Mouse (Mus musculus) cerebellum, adult 8-10 months (tissue): ENCODE measurements at regions not wholly inside any gene's neighbourhood (a gene's known extent, or its start where the extent isn't known, plus 50 kb on each side); places are given as distances from the start of the nearest gene placed in this dataset.

Experiments used
- DNase-seq: peaks from one replicate; pipeline ENCODE4 v3.0.0; 2022

DNA sequence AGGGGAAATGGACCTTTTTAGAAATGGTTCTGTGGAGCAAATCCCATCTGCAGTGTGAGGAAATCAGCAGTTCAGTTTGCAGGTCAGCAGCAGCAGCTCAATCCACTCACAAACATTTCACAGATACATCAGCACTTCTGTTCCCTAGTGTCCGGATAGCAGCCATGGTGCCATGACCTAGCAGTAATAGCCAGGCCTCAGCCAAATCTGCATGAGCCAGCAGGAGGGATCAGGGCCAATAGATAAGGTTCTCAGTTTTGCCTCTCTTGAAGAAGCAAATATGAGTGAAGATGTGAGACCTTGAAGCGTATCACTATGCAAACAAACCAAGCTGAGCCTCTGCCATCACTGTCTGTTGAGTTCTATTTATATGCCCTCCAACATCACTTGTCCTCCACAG lies 380.7 kb upstream of the Chrm3 start:
- no peak for DNase-seq

DNA sequence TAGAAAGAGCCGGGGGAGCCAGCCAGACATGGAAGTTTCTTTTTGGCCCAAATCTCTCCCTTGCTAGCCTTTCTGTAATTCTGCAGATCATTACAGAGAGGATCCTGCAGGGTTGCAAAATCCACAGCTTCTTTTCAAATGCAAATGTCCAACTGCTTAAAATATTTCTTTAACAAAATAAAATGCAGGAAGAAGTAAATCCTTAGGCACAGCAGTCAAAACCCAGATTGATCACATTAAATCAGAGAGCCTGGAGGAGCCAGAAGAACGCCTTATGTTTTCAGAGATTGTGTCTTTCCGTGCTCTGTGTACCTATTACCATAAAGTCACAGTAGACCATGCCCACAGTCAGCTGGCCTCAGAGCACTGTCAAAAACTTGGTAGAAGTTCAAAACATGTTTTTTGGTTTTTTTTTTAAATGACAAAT lies 365.1 kb upstream of the Chrm3 start:
- no peak for DNase-seq

DNA sequence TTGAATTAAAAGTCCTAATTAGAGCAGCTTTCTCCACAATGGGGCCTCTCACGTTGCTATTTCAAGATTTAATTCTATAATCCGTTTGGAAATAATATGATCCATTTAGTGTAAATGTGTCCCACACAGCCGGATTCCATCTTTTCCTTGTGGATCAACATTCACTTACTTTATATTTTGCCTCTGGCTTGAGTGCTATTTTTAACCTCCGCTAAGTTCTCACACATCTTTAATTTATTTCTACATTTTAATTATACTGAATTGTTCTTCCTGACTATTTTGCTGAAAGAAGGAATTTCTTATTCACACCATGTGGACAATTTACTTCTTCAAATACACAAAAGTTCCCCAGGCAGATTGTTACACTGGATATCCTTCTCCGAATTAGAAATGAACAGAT lies 364.7 kb upstream of the Chrm3 start:
- DNase-seq = no peak

DNA sequence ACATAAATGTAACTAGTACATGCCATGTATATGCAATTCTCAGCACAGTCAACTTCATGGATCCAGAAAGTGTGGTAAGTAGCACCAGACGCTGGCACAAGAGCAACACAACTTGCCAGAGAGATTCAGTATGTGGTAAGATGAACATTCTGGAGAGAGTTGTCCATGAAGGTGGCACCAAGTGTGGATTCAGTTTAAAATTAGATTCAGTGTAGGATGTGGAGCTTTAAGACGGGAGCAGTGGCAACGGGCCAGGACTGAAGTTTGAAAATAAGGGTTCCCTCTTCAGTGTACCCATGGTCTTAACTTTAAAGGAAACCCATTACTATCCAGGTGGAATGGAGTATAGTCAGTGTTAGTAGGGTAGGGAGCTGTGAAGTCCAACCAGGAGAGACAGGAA lies 360.0 kb upstream of the Chrm3 start:
- DNase-seq = no peak

DNA sequence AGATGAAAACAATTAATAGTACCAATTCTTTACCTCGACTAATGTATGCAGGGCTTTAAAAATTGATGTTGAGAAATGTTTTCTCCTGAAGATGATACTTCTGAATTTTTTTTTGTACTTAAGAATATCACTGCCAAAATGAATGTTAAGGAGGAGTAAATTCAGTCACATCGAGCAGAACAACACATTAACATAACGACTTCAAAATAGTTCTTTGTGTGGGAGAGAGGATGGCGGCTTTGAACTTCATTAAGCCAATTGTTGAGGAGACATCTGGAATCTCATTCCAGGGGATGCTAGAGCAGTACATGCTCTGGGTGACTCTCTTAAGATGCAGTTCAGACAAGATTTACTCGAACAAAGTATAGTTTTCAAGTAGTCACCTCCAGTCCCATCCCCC lies 350.8 kb upstream of the Chrm3 start:
- no peak for DNase-seq

DNA sequence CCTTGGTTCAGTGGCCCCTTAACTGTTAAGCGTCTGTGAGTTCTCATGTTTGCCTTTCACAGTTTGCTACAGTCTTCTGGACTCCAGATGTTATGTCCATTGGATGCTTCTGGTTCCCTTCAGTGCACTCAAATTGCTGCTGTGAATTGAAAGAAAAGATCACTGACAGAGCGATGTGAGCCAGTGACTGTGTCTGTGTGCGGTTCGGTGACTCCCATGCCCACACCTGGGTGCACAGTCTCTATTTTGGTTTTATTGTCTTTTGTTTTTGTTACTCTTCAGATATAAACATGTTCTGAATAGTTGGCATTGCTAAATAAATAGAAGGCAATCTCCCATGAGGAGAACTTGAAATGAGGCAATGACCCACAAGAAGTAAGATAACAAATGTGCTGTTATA lies 350.3 kb upstream of the Chrm3 start:
- no peak for DNase-seq

DNA sequence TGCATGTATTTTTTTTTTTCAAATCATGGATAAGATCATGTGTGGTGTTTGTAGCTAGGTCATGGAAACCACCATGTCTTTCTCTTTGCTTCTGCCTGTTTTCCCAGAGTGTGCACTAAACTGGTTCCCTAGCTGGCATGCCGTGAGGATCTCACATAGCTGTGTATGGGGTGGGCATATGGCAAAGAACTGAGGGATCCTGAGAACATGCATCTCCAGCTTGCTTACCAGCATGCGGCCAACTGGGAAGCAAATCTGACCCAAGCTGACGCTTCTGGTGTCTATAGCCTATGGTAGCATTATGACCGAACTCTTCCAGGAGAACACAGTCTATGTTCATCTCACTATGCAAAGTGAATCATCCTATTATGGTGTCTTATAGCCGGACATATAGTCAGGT lies 336.5 kb upstream of the Chrm3 start:
- no peak for DNase-seq

DNA sequence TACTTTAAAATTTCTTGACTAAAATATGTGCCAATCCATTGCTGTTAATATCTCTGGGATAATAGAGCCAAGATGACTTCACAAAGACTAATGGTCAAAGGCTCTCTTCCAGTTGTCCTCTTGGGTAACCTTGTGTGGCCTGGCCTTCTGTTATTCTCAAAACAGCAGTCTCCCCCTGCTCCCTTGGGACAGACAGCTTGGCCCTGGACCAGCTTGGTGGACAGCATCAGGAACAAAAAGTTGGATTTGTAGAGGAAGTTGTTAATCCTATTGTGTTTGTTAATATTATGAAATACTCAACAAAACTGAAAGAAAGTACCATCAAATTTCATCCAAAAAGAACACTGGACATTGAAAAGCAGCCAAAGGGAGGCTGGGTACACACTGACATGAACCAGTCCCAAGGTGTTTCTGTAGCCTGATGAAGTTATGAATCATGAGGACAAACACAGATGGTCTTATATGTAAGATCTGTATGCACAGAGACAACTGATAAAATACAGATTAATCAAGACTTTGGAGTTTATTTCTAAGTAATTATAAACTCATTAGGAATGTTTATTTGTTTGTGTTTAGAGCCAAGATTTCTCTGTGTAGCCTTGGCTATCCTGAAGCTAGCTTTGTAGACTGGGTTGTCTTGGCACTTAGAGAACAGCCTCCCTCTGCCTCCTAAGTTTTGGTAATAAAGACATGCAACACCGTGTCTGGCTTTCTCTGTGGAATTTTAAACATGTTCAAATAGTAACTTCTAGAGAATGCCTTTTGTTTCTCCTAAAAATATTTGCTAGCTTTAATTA lies 335.7 kb upstream of the Chrm3 start:
- DNase-seq = no peak

DNA sequence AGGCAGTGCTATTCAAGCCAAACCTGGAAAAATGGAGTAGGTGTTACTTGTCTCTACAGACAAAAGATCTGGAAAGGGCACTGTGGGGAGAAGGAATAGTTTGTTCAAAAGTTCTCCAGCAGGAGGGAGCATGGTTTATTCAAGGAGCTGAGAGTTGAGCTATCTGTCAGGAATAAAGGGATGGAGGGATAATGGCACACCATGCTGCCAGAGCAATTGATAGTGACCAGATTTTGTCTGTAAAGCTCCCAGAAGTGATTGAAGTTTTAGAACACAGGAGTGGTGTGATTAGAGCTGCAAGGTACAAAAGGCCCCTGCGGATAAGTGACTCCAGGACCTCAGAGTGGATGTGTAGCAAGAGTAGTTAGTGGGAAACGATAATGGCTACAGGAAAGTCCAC lies 330.7 kb upstream of the Chrm3 start:
- DNase-seq = no peak

DNA sequence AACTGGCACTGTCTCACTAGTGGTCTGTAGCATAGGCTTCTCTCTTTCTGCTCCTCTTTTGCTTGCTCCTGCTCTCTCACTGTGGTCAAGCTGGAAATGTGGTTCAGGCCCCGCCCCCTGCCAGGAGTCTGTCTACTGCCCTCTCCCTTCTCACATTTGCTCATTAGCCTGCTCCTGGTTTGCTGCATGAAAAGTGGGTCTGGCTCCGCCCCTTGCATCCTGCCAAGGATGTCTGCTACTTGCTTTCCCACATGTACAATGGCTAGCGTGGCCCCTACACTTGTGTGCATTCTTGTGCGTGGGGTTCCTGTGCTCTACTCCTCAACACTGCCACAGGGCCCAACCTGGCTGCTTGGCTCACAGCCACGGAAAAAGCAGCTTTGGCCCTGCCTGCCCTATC lies 326.7 kb upstream of the Chrm3 start:
- DNase-seq = no peak

DNA sequence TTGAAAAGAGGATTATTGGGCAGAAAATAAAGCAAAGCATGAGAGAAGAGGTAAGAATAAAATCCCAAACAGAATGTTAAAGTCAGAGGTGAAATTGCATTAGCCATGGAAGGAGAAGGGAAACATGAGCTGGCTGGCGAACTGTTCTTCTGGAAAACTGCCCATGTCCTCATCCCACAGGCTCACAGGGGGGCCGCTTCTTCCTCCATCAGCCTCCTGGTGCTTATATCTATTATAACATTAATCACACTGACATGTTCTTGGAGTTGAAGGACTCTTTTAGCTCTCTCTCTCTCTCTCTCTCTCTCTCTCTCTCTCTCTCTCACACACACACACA lies 293.4 kb upstream of the Chrm3 start:
- DNase-seq = peak; percentile 10

DNA sequence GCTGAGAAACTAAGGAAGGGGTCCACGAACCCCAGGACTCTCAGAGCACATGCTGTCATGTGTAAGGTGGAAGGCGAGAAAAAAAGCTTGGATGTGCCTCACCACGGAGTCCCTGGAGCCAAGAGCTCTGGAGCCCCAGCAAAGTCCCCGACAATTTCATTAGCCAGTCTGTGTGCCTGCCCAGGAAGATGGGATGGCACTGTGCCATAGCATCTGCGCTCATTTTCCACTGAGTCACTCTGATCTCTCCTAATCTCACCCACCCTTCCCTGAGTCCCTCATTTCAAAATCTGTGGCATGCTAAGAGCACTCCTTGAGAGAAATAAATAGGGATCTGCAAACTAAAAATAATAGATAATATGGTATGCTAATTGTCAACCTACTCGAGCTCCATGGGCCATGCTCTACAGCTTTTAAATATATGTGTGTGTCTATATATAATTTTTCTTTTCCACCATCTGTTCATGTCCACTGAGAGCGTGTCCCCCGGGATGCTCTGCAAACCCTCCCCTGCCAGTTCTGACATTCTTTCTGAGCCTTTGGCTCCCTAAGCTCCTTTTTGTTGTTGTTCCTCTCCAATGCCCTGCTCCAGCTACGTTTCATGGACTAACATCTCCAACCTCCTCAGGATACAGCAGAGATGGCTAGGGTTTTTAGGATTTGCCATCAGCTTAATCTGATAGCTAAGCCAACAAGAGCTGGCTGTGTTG lies 292.9 kb upstream of the Chrm3 start:
- peak; percentile 48 for DNase-seq

DNA sequence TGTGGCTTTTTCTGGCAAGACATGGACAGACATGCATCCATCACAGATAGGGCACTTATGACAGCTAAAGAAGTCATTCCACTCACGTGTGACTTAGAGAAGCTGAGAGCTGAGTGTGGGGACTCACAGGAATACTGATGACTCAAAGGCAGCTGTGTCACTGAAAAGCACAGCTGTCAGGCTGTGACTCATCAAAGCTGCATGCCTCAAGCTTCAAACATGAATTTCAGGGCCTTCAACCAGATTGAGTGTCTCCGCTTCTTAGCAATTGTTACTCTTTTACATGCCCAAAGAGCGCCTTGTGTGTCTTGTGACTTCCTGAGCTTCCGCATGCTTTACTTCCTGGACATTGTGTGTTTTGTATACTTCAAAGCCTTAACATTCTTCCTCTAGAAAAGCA lies 276.2 kb upstream of the Chrm3 start:
- DNase-seq = no peak

DNA sequence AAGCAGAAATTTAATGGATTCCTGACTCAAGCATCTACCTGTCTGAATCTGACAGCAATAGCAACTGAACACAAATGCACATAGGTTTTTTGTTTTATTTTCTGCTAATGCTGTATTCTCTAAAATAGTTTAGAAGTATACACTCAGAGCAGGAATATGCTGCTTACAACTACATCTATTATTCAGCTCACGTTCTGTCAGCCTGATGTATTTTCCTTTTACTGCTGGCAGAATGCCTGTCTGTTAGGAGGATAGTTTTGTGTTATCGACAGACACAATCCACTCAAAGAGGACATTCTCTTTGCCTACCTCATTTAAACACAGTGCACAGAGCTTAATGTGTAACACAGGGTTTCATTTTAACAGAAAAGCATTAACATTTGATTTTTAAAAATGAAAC lies 269.8 kb upstream of the Chrm3 start:
- no peak for DNase-seq

DNA sequence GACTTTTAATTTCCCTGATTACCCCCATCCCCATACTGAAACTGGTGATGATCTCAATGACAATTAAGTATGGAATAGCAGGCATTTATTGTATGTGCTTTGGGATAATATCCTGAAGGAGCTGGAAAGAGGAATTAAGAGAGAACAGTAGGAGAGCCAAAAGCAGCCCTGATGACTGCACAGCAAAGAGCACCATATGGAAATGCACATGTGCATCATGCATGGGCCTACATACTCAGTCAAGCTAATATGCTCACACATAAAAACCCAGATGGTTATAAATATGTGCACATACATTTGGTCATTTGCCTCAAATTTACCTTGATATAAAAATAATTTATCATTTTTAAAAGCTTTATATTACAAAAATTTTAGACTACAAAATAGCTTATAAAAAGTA lies 259.0 kb upstream of the Chrm3 start:
- no peak for DNase-seq

DNA sequence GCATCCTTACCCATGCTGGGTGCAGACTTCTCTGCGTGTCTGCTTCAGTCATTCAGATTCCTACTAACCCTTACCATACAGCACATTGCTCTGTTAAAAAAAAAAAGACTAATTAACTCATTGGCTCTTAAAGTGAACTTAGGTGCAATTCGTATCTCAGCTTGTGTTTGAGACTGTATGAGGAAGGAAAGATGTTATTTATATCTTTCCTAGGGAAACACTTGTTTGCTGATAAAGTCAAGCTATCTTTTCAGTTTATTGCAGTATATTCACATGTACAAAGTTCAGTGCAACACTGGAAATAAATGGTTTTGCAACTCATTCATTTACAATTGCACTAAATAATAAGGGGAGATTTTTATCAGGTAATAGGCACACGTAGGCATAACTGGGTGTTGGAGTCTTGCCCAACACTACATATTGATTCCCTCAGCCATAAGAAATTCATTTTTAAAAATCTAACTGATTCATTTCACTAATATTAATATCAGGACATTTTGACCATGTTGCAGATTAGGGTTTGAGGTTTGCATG lies 257.8 kb upstream of the Chrm3 start:
- DNase-seq = no peak

DNA sequence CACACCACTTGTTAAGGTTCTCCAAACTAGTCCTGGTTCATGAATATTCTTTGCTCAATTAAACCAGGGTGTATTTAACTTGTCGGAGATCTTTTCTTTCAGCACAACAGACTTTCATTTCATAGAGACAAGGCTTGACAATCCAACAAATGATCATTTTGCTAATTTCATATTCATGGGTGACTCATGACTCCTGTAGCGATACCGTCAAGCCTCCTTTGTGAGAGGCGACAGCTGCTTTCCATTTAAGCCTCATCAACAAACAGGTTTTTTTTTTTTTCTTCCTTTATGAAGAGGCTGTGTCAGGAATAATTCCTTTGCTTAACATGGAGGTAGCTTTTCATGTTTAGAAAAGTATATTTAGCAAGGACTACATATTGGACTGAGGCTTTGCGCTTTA lies 214.3 kb upstream of the Chrm3 start:
- DNase-seq = no peak

DNA sequence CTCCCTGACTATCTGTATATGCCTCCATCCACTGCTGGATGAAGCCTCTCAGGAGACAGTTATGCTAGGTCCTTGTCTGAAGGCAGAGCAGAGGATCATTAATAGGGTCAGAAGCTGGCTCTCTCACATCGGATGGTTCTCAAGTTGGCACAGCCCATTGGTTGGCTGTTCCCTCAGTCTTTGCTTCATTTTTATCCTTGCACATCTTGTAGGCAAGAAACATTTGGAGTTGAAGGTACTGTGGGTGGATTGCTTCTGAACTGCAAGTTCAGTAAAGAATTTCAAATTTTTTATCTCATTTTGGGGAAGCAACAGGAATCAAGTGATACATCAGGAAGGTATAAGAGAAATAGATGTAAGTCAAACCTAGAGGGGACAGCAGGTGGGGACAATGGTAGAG lies 206.2 kb upstream of the Chrm3 start:
- no peak for DNase-seq

DNA sequence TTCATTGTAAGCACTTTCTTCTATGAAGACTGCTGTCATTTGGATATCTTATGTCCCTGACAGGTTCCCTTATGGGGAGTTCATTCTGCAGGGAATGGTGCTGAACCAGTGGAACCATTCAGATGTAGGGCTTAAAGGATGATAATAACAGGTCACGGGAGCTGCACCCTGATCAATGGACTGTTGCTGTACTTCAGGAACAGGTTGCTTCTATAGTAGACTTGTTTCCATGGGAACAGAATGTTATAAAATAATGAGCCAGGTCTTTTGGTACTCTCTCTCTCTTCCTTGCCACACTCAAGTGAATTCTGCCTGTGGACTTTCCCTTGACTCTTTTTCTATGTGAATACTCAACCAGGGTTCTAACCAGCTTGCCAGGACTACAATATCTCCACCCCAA lies 196.9 kb upstream of the Chrm3 start:
- no peak for DNase-seq

DNA sequence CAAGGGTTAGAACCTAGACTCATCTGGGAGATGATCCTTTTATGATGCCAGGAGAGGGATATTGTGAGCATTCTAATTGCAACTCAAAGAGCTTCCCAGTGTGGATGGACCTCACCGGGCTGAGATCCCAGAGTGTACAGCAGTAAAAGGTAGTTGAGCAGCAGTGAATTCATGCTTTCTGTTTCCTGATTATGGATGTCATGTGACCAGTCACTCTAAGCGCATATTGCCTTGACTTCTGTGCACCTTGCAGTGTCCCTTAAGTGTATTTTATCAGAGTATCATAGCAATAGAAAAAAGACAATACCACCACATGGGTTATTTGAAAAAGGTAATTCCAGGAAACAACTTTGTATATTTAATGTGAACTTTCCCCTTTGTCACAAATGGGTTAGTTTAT lies 193.9 kb upstream of the Chrm3 start:
- DNase-seq = no peak

DNA sequence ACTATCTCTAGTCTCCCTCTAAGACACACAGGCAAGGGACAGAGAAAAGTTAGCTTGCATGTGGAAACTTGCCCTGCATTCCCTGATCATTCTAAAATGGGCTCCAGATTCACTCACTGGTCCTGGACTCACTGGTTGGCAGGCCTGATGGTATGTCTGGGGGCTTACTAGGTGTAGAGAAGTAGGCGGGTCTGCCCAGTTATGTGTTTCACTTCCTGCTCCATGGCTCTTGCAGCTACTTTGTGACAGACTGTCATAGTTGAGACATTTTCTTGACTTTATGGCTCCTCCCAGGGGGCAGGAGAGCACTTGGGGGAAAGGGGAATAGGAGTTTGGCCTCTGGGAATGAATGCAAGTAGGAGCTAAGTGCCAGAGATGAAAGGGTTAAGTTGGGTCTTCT lies 182.1 kb upstream of the Chrm3 start:
- no peak for DNase-seq

DNA sequence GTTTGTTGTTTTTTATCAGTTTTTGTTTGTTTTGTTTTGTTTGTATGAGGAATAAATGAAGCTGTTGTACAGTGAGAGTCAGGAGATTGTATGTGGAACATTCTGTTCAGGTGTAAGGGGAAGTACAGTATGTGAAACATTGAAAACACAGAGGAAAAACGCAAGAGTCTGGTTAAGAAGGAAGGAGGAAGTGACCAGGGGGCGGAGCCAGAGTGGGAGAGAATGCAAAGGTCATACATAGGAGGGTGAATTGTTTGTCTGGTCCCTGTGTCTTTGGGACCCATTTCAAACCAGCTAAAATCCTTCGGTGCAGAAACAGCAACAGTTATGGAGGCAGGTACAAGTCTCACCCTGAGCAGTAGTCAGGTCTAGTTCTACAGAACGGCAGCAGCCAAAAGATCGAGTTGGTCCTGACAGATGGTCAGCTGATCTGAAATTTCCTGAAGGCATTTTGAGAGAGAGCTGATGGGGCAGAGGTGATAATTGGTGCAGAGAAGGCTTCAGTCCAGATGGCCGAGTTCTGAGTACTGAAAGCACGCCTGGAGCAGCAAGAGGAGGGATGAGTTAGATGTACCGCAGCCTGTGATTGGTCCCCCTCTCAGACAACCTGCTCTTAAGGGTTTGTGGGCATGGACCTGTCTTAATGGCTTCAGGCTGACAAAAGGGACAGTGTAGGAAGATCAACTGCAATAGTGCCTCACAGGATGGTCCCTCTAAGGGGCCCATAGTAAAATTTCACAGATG lies 179.7 kb upstream of the Chrm3 start:
- DNase-seq = peak; percentile 3

DNA sequence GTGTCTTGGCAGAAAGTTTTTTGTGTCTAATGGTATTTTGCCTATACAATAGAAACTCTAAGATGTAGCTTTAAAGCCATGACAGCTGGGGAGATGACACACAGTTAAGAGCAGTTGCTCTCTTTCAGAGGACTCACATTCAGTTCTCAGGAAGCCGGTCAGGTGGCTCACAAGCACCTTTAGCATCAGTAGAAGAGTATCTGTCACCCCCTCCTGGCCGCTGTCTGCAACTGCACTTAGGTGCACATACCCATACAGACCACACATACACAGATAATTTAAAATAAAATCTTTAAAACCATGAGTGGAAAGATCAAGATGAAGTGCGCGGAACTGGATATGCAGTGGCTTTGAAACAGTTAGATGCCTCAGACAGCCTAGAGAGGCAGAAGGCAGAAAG lies 178.3 kb upstream of the Chrm3 start:
- no peak for DNase-seq

DNA sequence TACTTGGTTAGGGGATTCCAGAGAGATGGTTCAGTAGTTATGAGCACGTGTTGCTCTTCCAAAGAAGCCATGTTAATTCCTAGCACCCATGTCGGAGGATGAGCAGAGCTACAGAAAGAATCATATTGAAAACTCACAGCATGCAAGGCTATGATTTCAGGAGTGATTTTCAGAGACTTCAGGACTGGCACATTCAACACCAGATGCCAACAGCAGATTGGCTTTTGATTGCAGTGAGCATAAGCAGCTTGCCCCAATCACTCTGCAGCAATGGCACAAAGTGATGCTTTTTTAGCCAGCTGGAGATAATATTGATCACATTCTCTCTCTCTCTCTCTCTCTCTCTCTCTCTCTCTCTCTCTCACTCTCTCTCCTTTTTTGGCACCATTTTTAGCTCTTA lies 166.6 kb upstream of the Chrm3 start:
- no peak for DNase-seq
